In the genomic region with DNA sequence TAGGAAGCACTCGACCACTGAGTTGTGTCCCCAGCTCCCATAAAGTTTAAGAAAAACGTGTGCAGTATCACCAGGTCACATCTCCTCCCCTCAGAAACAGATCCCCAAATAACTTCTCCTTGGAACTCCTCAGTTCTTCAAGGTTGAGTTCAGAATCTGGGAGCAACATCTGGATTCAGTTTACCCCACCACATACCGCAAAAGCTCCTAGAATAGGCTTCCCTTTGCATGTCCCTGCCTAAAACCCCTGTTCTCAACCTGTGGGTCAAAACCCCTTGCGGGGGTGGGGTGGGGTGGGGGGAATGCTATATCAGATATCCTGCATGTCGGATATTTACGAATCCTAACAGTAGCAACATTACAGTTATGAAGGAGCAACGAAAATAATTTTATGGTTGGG, we compare ENCODE assay signal across 16 mouse cellular contexts. TPM values are rescaled to one million over a fixed set of nuclear protein-coding genes. Genes with fewer than 3 reads are reported as not detected.
DNase-seq lines count a peak whose midpoint lies in the region; ATAC-seq and TF ChIP-seq lines count a peak whose summit lies in the region.
"Had no signal": no experiment of that assay in that cellular context is flagged by ENCODE, and none has a peak within 500 bp of the region (broad histone marks: within the 10 kb centered on the region; RNA-seq: fewer than 3 reads in every experiment).

No protein-coding gene starts in this region.

- peaks cover 16% of the 10 kb centered on the region for H3K36me3 ChIP-seq in heart, embryonic 15.5 days
- peaks cover 2 to 64% of the 10 kb centered on the region in 2 experiments; a peak in 3 of 4 replicates for H3K36me3 ChIP-seq in MEL (ENCODE audit: control insufficient read depth in 1 of 2, insufficient read depth in 2 of 2, low read length in 2 of 2)
- peaks cover 15% of the 10 kb centered on the region; the same call in 1 of the 2 replicates for H3K36me3 ChIP-seq in embryonic facial prominence, embryonic 12.5 days
- H3K36me3 ChIP-seq in limb, embryonic 15.5 days = peaks cover 17% of the 10 kb centered on the region

- no peak for DNase-seq in heart, postnatal 14 days
- DNase-seq in MEL (ENCODE audit: low read depth, low spot score) = no peak
- no peak for DNase-seq in urinary bladder, postnatal 10 days (ENCODE audit: low spot score)
- no peak for DNase-seq in left cerebral cortex, postnatal 36 days (ENCODE audit: low spot score in 2 of 2)
- DNase-seq in frontal cortex, adult 2 months (ENCODE audit: extremely low spot score in 1 of 2, low spot score in 1 of 2) = no peak
- DNase-seq: cerebellum, postnatal 10 days; kidney, postnatal 36 days; right cerebral cortex, adult 18-20 months had no signal

- no peaks in the 10 kb centered on the region for H3K27me3 ChIP-seq in heart, embryonic 15.5 days
- H3K27me3 ChIP-seq in MEL (ENCODE audit: control insufficient read depth in 1 of 2, insufficient read depth in 2 of 2, low read length in 2 of 2) = no peaks in the 10 kb centered on the region
- no peaks in the 10 kb centered on the region for H3K27me3 ChIP-seq in embryonic facial prominence, embryonic 12.5 days
- no peaks in the 10 kb centered on the region for H3K27me3 ChIP-seq in limb, embryonic 15.5 days
- H3K27me3 ChIP-seq: forebrain, embryonic 13.5 days; hindbrain, embryonic 15.5 days; lung, embryonic 15.5 days; midbrain, embryonic 12.5 days; neural tube, embryonic 12.5 days had no signal

- 63% methylated on average over 7 of the region's 7 CpGs for WGBS in heart, embryonic 15.5 days
- 22% methylated on average over 7 of the region's 7 CpGs for WGBS in embryonic facial prominence, embryonic 12.5 days
- 21% methylated on average over 7 of the region's 7 CpGs for WGBS in limb, embryonic 15.5 days

- no peak for TF ChIP-seq POLR2A in MEL (IDR thresholded peaks at IDR 0.05; ENCODE audit: control insufficient read depth in 1 of 2, insufficient read depth in 1 of 2, low read depth in 1 of 2, low read length in 2 of 2, poor library complexity in 1 of 2)

- intact Hi-C loops in heart, postnatal 14 days (cut with DNase I) = no loop called here
- intact Hi-C loops in left cerebral cortex, postnatal 36 days (cut with DNase I) = no loop called here

- no peak for TF ChIP-seq CTCF in MEL (IDR thresholded peaks at IDR 0.05 in 2 of 3, conservative IDR thresholded peaks at IDR 0.05 in 1 of 3; ENCODE audit: control insufficient read depth in 1 of 3, insufficient read depth in 1 of 3, low read depth in 2 of 3, low read length in 3 of 3, poor library complexity in 1 of 3, severe bottlenecking in 1 of 3)

- TF ChIP-seq EP300 in MEL (IDR thresholded peaks at IDR 0.05; ENCODE audit: low read depth in 1 of 2, low read length in 2 of 2) = no peak

- ATAC-seq in heart, embryonic 15.5 days (replicated peaks; ENCODE audit: insufficient number of reproducible peaks, insufficient read depth, low FRiP score, low read depth) = no peak
- no peak for ATAC-seq in embryonic facial prominence, embryonic 12.5 days (ENCODE audit: insufficient number of reproducible peaks, insufficient read depth, low FRiP score, low TSS enrichment)
- no peak for ATAC-seq in limb, embryonic 15.5 days (ENCODE audit: insufficient number of reproducible peaks, low FRiP score, low TSS enrichment, low read depth)
- ATAC-seq: forebrain, embryonic 13.5 days had no signal

- no peaks in the 10 kb centered on the region for H3K9me3 ChIP-seq in heart, embryonic 15.5 days (replicated peaks)
- no peaks in the 10 kb centered on the region for H3K9me3 ChIP-seq in MEL (replicated peaks; ENCODE audit: insufficient read depth, low read length)
- no peaks in the 10 kb centered on the region for H3K9me3 ChIP-seq in embryonic facial prominence, embryonic 12.5 days
- H3K9me3 ChIP-seq in limb, embryonic 15.5 days = no peaks in the 10 kb centered on the region
- H3K9me3 ChIP-seq: forebrain, embryonic 13.5 days; hindbrain, embryonic 15.5 days; lung, embryonic 15.5 days; midbrain, embryonic 12.5 days; neural tube, embryonic 12.5 days had no signal

- peaks cover 22% of the 10 kb centered on the region for H3K79me2 ChIP-seq in MEL (ENCODE audit: control insufficient read depth, insufficient read depth, low read length, poor library complexity)

- H3K4me2 ChIP-seq in heart, embryonic 15.5 days = no peak overlapping the region
- H3K4me2 ChIP-seq in embryonic facial prominence, embryonic 12.5 days (replicated peaks) = 0 out of 2 replicates have a peak overlapping the region, but pooled peaks have one; percentile 19
- H3K4me2 ChIP-seq in limb, embryonic 15.5 days = no peak overlapping the region
- H3K4me2 ChIP-seq: forebrain, embryonic 13.5 days; hindbrain, embryonic 15.5 days; lung, embryonic 15.5 days; midbrain, embryonic 12.5 days; neural tube, embryonic 12.5 days had no signal

- no peak for TF ChIP-seq RAD21 in MEL (IDR thresholded peaks at IDR 0.05; ENCODE audit: low read depth, low read length)

- H3K27ac ChIP-seq in heart, embryonic 15.5 days = peak overlapping the region; percentile 51; the same call in 1 of the 2 replicates
- H3K27ac ChIP-seq in MEL (ENCODE audit: control insufficient read depth, low read depth, low read length) = peak overlapping the region; percentile 95
- peak overlapping the region; percentile 61 for H3K27ac ChIP-seq in embryonic facial prominence, embryonic 12.5 days
- peak overlapping the region; percentile 55 for H3K27ac ChIP-seq in limb, embryonic 15.5 days
- H3K27ac ChIP-seq: forebrain, embryonic 13.5 days; hindbrain, embryonic 15.5 days; lung, embryonic 15.5 days; midbrain, embryonic 12.5 days; neural tube, embryonic 12.5 days had no signal

- peaks cover 65% of the 10 kb centered on the region for H3K4me1 ChIP-seq in heart, embryonic 15.5 days (replicated peaks)
- H3K4me1 ChIP-seq in MEL (ENCODE audit: control insufficient read depth in 1 of 2, insufficient read depth in 2 of 2, low read length in 2 of 2) = peaks cover 36 to 54% of the 10 kb centered on the region in 2 experiments
- H3K4me1 ChIP-seq in embryonic facial prominence, embryonic 12.5 days = peaks cover 65% of the 10 kb centered on the region
- H3K4me1 ChIP-seq in limb, embryonic 15.5 days = peaks cover 61% of the 10 kb centered on the region

- no peak overlapping the region for H3K4me3 ChIP-seq in heart, embryonic 15.5 days
- no peak overlapping the region for H3K4me3 ChIP-seq in MEL (ENCODE audit: control insufficient read depth in 1 of 2, insufficient read depth in 1 of 2, low read depth in 2 of 2, low read length in 2 of 2)
- no peak overlapping the region for H3K4me3 ChIP-seq in embryonic facial prominence, embryonic 12.5 days
- H3K4me3 ChIP-seq in limb, embryonic 15.5 days = no peak overlapping the region
- H3K4me3 ChIP-seq: forebrain, embryonic 13.5 days; hindbrain, embryonic 15.5 days; lung, embryonic 15.5 days; midbrain, embryonic 12.5 days; neural tube, embryonic 12.5 days had no signal

- H3K9ac ChIP-seq in heart, embryonic 15.5 days = no peak overlapping the region
- peak overlapping the region; percentile 67 for H3K9ac ChIP-seq in MEL (ENCODE audit: control insufficient read depth, low read depth, low read length, poor library complexity, severe bottlenecking)
- no peak overlapping the region for H3K9ac ChIP-seq in embryonic facial prominence, embryonic 12.5 days
- H3K9ac ChIP-seq in limb, embryonic 15.5 days = no peak overlapping the region
- H3K9ac ChIP-seq: forebrain, embryonic 13.5 days; hindbrain, embryonic 15.5 days; lung, embryonic 15.5 days; midbrain, embryonic 12.5 days; neural tube, embryonic 12.5 days had no signal

TF ChIP-seq in MEL, 35 proteins besides CTCF, POLR2A, EP300 and RAD21 (continues in another document):
- TF ChIP-seq UBTF (IDR thresholded peaks at IDR 0.05; ENCODE audit: borderline replicate concordance, insufficient read depth, low read depth, low read length) (no peak), MAZ (IDR thresholded peaks at IDR 0.05; ENCODE audit: low read depth, low read length) (no peak), MYC (IDR thresholded peaks at IDR 0.05; ENCODE audit: low read depth, low read length) (no peak), KAT2A (conservative IDR thresholded peaks at IDR 0.05; ENCODE audit: low read depth, low read length) (no peak), USF2 (IDR thresholded peaks at IDR 0.05; ENCODE audit: borderline replicate concordance in 1 of 2, insufficient read depth in 1 of 2, low read depth in 1 of 2, low read length in 2 of 2) (no peak)

RNA-seq across cellular contexts. Expression of gene Eef2k, which starts 20.0 kb away (rescaled TPM):
- polyA plus RNA-seq in heart, embryonic 15.5 days (2015; fragmentation: Nextera tagmentation; extraction: Ambion mirVana) = 31.5 and 42.8 TPM in 2 replicates
- 10 to 100 TPM; 30.0 to 34.2 TPM for total RNA-seq in heart, postnatal 14 days (2021)
- 56.1 and 69.2 TPM in 2 replicates for total RNA-seq in MEL (2012; rRNA removed)
- polyA plus RNA-seq in MEL (2012; ENCODE audit: insufficient read depth in 1 of 2, insufficient read length in 2 of 2, low read depth in 1 of 2, low replicate concordance in 2 of 2, missing spikeins in 1 of 2) = 10 to 100 TPM in 1 of 2 experiments, not detected in 1; 56.2 TPM
- polyA plus RNA-seq in embryonic facial prominence, embryonic 12.5 days (2016; fragmentation: Nextera tagmentation; extraction: Ambion mirVana) = 38.7 and 39.4 TPM in 2 replicates
- 83.7 and 87.9 TPM in 2 replicates for polyA plus RNA-seq in limb, embryonic 15.5 days (2015; fragmentation: Nextera tagmentation; extraction: Ambion mirVana)
- total RNA-seq in left cerebral cortex, postnatal 36 days (2021) = 10 to 100 TPM; 27.9 to 32.0 TPM
- 30.5 and 35.3 TPM in 2 replicates for polyA plus RNA-seq in frontal cortex, adult 2 months (2012; rRNA removed)

RNA-seq across cellular contexts. Expression of gene Gm5737, which starts 50.5 kb away (rescaled TPM):
- not detected in 2 replicates for polyA plus RNA-seq in heart, embryonic 15.5 days (2015; fragmentation: Nextera tagmentation; extraction: Ambion mirVana)
- under 1 TPM in 1 of 2 experiments, not detected in 1; 0.22 TPM for total RNA-seq in heart, postnatal 14 days (2021)
- not detected in 2 replicates for total RNA-seq in MEL (2012; rRNA removed)
- not detected for polyA plus RNA-seq in MEL (2012; ENCODE audit: insufficient read depth in 1 of 2, insufficient read length in 2 of 2, low read depth in 1 of 2, low replicate concordance in 2 of 2, missing spikeins in 1 of 2)
- not detected in 2 replicates for polyA plus RNA-seq in embryonic facial prominence, embryonic 12.5 days (2016; fragmentation: Nextera tagmentation; extraction: Ambion mirVana)
- polyA plus RNA-seq in limb, embryonic 15.5 days (2015; fragmentation: Nextera tagmentation; extraction: Ambion mirVana) = not detected in 2 replicates
- not detected for total RNA-seq in left cerebral cortex, postnatal 36 days (2021)
- not detected in 2 replicates for polyA plus RNA-seq in frontal cortex, adult 2 months (2012; rRNA removed)
- polyA plus RNA-seq: forebrain, embryonic 13.5 days; lung, embryonic 15.5 days; midbrain, embryonic 12.5 days; neural tube, embryonic 12.5 days had no signal

RNA-seq across cellular contexts. Expression of gene Polr3e, which starts 54.9 kb away (rescaled TPM):
- polyA plus RNA-seq in heart, embryonic 15.5 days (2015; fragmentation: Nextera tagmentation; extraction: Ambion mirVana) = 17.5 and 22.9 TPM in 2 replicates
- total RNA-seq in heart, postnatal 14 days (2021) = 10 to 100 TPM; 10.7 to 10.9 TPM
- 39.1 and 39.4 TPM in 2 replicates for total RNA-seq in MEL (2012; rRNA removed)
- 10 to 100 TPM in 1 of 2 experiments, not detected in 1; 50.1 TPM for polyA plus RNA-seq in MEL (2012; ENCODE audit: insufficient read depth in 1 of 2, insufficient read length in 2 of 2, low read depth in 1 of 2, low replicate concordance in 2 of 2, missing spikeins in 1 of 2)
- 41.2 and 42.7 TPM in 2 replicates for polyA plus RNA-seq in embryonic facial prominence, embryonic 12.5 days (2016; fragmentation: Nextera tagmentation; extraction: Ambion mirVana)
- 38.4 and 38.6 TPM in 2 replicates for polyA plus RNA-seq in limb, embryonic 15.5 days (2015; fragmentation: Nextera tagmentation; extraction: Ambion mirVana)
- total RNA-seq in left cerebral cortex, postnatal 36 days (2021) = 10 to 100 TPM; 27.8 to 28.0 TPM
- 28.2 and 30.9 TPM in 2 replicates for polyA plus RNA-seq in frontal cortex, adult 2 months (2012; rRNA removed)
